Comparison of ENCODE assay signal across 9 mouse cellular contexts in the genomic region with DNA sequence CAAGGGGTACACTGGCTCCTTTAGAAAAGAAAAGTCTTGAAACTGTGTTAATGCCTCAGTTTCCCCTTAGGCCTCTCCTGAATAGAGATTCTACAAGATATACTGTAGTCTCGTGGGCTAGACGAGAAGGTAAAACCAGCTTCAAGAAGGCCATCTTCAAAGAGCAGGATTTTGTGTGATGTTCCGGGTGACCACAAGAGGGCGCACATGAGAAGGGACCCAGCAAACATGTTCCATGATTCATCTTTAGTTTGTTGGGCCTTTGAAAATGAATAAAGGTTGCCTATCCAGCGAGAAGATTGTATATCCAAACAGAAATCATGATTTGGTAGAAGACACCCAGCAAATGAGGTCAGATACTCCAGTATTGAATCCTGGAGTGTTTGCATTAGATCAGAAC. TPM values are rescaled to one million over a fixed set of nuclear protein-coding genes. Genes with fewer than 3 reads are reported as not detected.
DNase-seq lines count a peak whose midpoint lies in the region; ATAC-seq and TF ChIP-seq lines count a peak whose summit lies in the region.
"Had no signal": no experiment of that assay in that cellular context is flagged by ENCODE, and none has a peak within 500 bp of the region (broad histone marks: within the 10 kb centered on the region; RNA-seq: fewer than 3 reads in every experiment).

No protein-coding gene starts in this region.

- H3K4me1 ChIP-seq in hindbrain, embryonic 10.5 days (replicated peaks) = no peaks in the 10 kb centered on the region
- H3K4me1 ChIP-seq in hindbrain, embryonic 13.5 days (replicated peaks) = peaks cover 7% of the 10 kb centered on the region
- H3K4me1 ChIP-seq in stomach, postnatal 0 days (replicated peaks; ENCODE audit: control insufficient read depth, insufficient read depth) = no peaks in the 10 kb centered on the region
- H3K4me1 ChIP-seq: embryonic facial prominence, embryonic 15.5 days had no signal

- peak; percentile 91 for TF ChIP-seq CTCF in stomach, postnatal 0 days (IDR thresholded peaks at IDR 0.05; ENCODE audit: low read depth)

- no peak overlapping the region for H3K27ac ChIP-seq in hindbrain, embryonic 10.5 days
- H3K27ac ChIP-seq in hindbrain, embryonic 13.5 days = no peak overlapping the region
- H3K27ac ChIP-seq in stomach, postnatal 0 days (replicated peaks) = no peak overlapping the region
- H3K27ac ChIP-seq: embryonic facial prominence, embryonic 15.5 days had no signal

- no peak overlapping the region for H3K9ac ChIP-seq in hindbrain, embryonic 13.5 days
- no peak overlapping the region for H3K9ac ChIP-seq in stomach, postnatal 0 days (ENCODE audit: low read length)
- H3K9ac ChIP-seq: embryonic facial prominence, embryonic 15.5 days had no signal

- no peak overlapping the region for H3K4me3 ChIP-seq in hindbrain, embryonic 10.5 days
- no peak overlapping the region for H3K4me3 ChIP-seq in hindbrain, embryonic 13.5 days
- H3K4me3 ChIP-seq in stomach, postnatal 0 days (ENCODE audit: low read depth, low read length) = no peak overlapping the region
- H3K4me3 ChIP-seq: embryonic facial prominence, embryonic 15.5 days had no signal

- no peak for TF ChIP-seq EP300 in stomach, postnatal 0 days (optimal IDR thresholded peaks at IDR 0.05)

- DNase-seq in hindbrain, embryonic 10.5 days (ENCODE audit: low spot score) = peak; percentile 53
- peak; percentile 26 to 38 for DNase-seq in CD8-positive naive resting alpha-beta T cell, adult 2 months (ENCODE audit: low read depth in 2 of 2, low spot score in 2 of 2)
- peak; percentile 25 to 26 for DNase-seq in adrenal gland, postnatal 4 days (ENCODE audit: low spot score in 2 of 2)
- DNase-seq in layer of hippocampus, postnatal 14 days (ENCODE audit: low spot score in 2 of 2) = peak; percentile 36 to 41
- peak; percentile 67 for DNase-seq in stomach, postnatal 0 days (ENCODE audit: low spot score)

- H3K36me3 ChIP-seq in hindbrain, embryonic 10.5 days = no peaks in the 10 kb centered on the region
- H3K36me3 ChIP-seq in hindbrain, embryonic 13.5 days = peaks cover 15% of the 10 kb centered on the region; the same call in 1 of the 2 replicates
- H3K36me3 ChIP-seq in stomach, postnatal 0 days (ENCODE audit: control insufficient read depth, insufficient read depth, low read length) = no peaks in the 10 kb centered on the region
- H3K36me3 ChIP-seq: embryonic facial prominence, embryonic 15.5 days had no signal

- ATAC-seq in hindbrain, embryonic 13.5 days (ENCODE audit: low FRiP score) = no peak
- peak; percentile 70 for ATAC-seq in frontal cortex, adult (ENCODE audit: low TSS enrichment)
- peak; percentile 66 for ATAC-seq in megakaryocyte-erythroid progenitor cell, adult 5-6 weeks (replicated peaks; ENCODE audit: low FRiP score, low TSS enrichment, poor library complexity, severe bottlenecking)
- ATAC-seq in stomach, postnatal 0 days (ENCODE audit: low FRiP score, low TSS enrichment) = no peak

- H3K9me3 ChIP-seq in hindbrain, embryonic 10.5 days = no peaks in the 10 kb centered on the region; the same call in 1 of the 2 replicates
- no peaks in the 10 kb centered on the region for H3K9me3 ChIP-seq in hindbrain, embryonic 13.5 days
- H3K9me3 ChIP-seq in stomach, postnatal 0 days (ENCODE audit: control insufficient read depth, low read length) = no peaks in the 10 kb centered on the region
- H3K9me3 ChIP-seq: embryonic facial prominence, embryonic 15.5 days had no signal

- H3K27me3 ChIP-seq in hindbrain, embryonic 10.5 days (ENCODE audit: insufficient read depth, poor library complexity, severe bottlenecking) = no peaks in the 10 kb centered on the region
- H3K27me3 ChIP-seq in hindbrain, embryonic 13.5 days = no peaks in the 10 kb centered on the region
- H3K27me3 ChIP-seq in stomach, postnatal 0 days (ENCODE audit: control insufficient read depth, insufficient read depth, low read length) = no peaks in the 10 kb centered on the region
- H3K27me3 ChIP-seq: embryonic facial prominence, embryonic 15.5 days had no signal

- no peak overlapping the region for H3K4me2 ChIP-seq in hindbrain, embryonic 13.5 days
- no peak overlapping the region for H3K4me2 ChIP-seq in stomach, postnatal 0 days (replicated peaks; ENCODE audit: low read depth)
- H3K4me2 ChIP-seq: embryonic facial prominence, embryonic 15.5 days had no signal

- 27% methylated on average over 5 of the region's 5 CpGs for WGBS in hindbrain, embryonic 10.5 days
- 30% methylated on average over 5 of the region's 5 CpGs for WGBS in hindbrain, embryonic 13.5 days
- WGBS in stomach, postnatal 0 days = 27% methylated on average over 5 of the region's 5 CpGs

RNA-seq across cellular contexts. Expression of gene Helb, which starts 48.4 kb away (rescaled TPM):
- polyA plus RNA-seq in hindbrain, embryonic 10.5 days (2016; fragmentation: Nextera tagmentation; extraction: Ambion mirVana) = 4.1 and 6.1 TPM in 2 replicates
- polyA plus RNA-seq in hindbrain, embryonic 13.5 days (2015; fragmentation: Nextera tagmentation; extraction: Ambion mirVana) = 2.9 and 3.8 TPM in 2 replicates
- total RNA-seq in adrenal gland, postnatal 4 days (2021) = 10 to 100 TPM; 10.6 to 12.9 TPM
- total RNA-seq in layer of hippocampus, postnatal 14 days (2021) = 1 to 10 TPM; 3.8 to 4.6 TPM
- total RNA-seq in megakaryocyte-erythroid progenitor cell, adult 5-6 weeks (2014; fragmentation: Nextera tagmentation) = 24.1 and 26.1 TPM in 2 replicates
- 30.3 and 34.1 TPM in 2 replicates for total RNA-seq in megakaryocyte-erythroid progenitor cell, adult 5-6 weeks (2017)
- polyA plus RNA-seq in stomach, postnatal 0 days (2015; fragmentation: Nextera tagmentation; extraction: Ambion mirVana) = 2.7 and 3.1 TPM in 2 replicates

Comparison
In these comparisons a context has a peak if more than half of its experiments do, and no peak if none do; other contexts are left out.
1. ATAC-seq: peak in frontal cortex, adult (single experiment) and megakaryocyte-erythroid progenitor cell, adult 5-6 weeks (single experiment); none in hindbrain, embryonic 13.5 days (single experiment) and stomach, postnatal 0 days (single experiment).
2. Peak in every context shown above with its lines, with median percentiles within 50 percentile points of each other: DNase-seq.